Mouse (Mus musculus): ENCODE measurements around the gene Mtcl1. TPM values are rescaled to one million over a fixed set of nuclear protein-coding genes. Genes with fewer than 3 reads are reported as not detected.

Mtcl1 gene
- polyA plus RNA-seq, 1 experiment, result not detected

DNA sequence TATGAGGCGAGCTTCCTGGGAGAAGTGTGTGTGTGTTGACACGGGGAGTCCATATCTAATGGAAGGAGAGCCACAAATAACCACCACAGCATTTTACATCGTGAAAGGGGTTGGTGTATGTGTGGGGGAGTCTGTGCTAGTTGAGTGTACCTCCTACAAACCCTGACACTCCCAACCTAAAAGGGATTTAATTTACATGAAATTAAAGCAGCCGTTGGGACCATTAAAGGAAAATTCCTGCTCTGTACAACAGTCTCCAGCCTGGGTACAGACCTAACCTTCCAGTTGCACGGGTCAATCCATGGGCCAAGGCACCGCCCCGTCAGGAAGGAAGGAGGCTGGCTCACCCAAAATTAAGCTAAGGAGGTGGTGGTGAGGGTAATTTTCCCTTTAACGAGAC lies 20.5 kb upstream of the Mtcl1 start:
- TF ChIP-seq GATA1 (IDR thresholded peaks at IDR 0.05; ENCODE audit: low read length), result no peak

DNA sequence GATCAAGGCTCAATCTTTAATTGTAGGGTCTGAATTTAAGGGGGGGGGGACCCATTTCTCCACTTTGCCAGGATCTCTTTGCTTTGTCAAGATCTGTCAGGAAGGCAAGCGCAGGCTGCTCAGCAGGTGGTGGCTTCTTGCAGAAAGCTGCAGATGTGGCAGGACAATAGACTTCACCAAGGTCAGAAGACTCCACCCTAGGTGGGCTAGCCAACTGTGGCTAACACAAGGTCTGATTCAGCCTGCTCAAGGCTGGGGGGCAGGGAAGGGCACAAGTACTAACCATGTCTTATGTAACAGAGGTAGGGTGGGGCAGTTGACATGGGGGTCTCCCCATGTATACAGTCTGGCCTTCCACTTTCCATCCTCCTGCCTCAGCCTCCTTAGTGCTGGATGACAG lies 7.7 kb upstream of the Mtcl1 start:
- TF ChIP-seq GATA1 (IDR thresholded peaks at IDR 0.05; ENCODE audit: low read length), result no peak

- TF ChIP-seq GATA1 (IDR thresholded peaks at IDR 0.05; ENCODE audit: low read length), result no peak
Observed at GRCm38 (mm10) chr17:66451143-66451542, 1.6 kb upstream of the Mtcl1 start.

DNA sequence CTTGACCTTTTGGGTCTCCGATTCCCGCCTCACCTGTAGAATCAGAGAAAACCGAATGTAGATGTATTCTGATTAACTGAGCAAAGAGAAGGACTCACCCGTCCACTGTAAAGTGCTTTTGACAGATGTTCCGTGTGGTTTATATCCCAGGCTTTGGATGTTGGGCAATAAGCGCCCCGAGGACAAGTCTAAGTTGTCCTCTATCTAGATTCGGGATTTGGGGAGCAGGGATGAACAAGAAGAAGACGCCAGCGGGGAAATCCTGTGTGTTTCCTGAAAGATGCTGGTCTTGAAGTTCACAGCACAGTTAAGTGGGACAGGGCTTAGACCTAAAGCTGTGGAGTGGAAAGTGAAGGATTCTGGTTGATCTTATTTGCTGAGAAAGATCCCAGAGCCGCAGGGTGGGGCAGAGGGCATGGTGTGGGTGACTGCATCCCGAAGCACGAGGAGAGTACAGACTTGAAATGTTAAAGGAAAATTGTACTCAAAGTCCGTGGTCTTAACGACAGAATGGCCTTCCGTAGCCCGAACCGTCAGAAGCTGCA lies 1.0 kb upstream of the Mtcl1 start:
- no peak for TF ChIP-seq GATA1 (IDR thresholded peaks at IDR 0.05; ENCODE audit: low read length)

- TF ChIP-seq GATA1 (IDR thresholded peaks at IDR 0.05; ENCODE audit: low read length), result no peak
Observed at GRCm38 (mm10) chr17:66448421-66449405, 837 bp downstream of the Mtcl1 start.

DNA sequence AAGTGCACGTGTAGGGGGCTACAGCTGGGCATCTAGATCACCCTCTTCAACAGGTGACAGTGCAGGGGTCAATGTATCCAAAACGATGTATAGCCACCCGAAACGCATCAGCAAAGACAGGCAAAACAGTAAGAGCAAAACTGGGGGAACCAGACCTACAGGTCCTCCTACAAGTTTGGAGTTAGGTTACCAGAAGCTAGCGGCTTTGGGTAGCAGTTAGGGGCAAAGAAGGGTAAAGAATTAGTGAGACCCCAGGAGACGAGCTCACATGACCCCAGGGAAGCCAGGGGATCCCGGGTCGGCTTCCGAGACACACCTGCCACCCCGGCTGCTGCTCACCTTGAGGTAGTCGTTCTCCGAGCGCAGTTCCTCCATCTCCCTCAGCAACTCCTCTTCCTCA lies 1.6 kb downstream of the Mtcl1 start:
- TF ChIP-seq GATA1 (IDR thresholded peaks at IDR 0.05; ENCODE audit: low read length), result no peak

DNA sequence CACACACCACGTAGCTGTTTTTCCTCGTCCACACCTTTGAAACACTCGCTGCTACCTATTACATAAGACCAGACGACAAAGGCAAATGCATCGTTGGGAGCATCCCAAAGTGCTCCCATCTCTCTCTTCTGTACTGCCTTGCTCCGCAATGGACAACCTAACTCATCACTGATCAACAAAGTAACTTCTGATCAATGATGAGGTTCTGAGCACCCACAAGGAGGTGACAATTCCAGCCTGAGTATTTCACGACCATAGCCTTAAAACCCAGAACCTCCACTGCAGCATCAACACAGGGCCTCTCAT lies 2.6 kb downstream of the Mtcl1 start:
- no peak for TF ChIP-seq GATA1 (IDR thresholded peaks at IDR 0.05; ENCODE audit: low read length)

GRCm38 (mm10) chr17:66446196-66447006 lies 3.1 kb downstream of the Mtcl1 start:
- no peak for TF ChIP-seq GATA1 (IDR thresholded peaks at IDR 0.05; ENCODE audit: low read length)

DNA sequence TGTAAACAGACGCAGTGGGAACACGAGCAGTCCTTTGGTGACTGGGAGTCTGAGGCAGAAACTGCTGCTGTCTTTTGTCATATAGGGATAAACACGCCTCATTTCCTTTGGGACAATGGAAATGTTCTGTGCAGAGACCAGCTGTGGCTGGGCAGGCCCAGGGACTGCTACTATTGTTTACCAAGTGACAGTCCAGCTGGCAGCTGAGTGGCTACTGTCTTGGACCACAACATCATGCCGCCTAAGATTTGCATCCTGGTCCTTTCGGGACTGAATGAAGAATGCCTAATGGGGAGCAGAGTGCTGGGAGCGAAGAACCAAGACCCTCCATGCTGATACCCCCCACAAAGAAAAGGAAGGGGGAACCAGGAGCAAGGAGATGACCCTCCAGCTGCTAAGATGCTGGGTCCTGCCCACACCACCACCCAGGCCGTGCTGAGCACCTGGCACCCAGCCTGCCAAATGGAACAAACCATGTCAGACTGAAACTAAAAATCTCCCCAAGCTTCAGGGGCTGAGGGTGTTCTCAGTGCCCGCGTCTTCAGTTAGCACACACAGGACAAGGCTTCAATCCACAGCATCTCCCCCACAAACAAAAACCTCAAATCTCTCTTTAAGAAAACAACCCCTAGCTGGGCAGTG lies 5.4 kb downstream of the Mtcl1 start:
- TF ChIP-seq GATA1 (IDR thresholded peaks at IDR 0.05; ENCODE audit: low read length), result no peak

- no peak for TF ChIP-seq GATA1 (IDR thresholded peaks at IDR 0.05; ENCODE audit: low read length)
Observed at GRCm38 (mm10) chr17:66439888-66440287, 9.7 kb downstream of the Mtcl1 start.

- no peak for TF ChIP-seq GATA1 (IDR thresholded peaks at IDR 0.05; ENCODE audit: low read length)
Observed at GRCm38 (mm10) chr17:66439051-66439753, 10.3 kb downstream of the Mtcl1 start.

DNA sequence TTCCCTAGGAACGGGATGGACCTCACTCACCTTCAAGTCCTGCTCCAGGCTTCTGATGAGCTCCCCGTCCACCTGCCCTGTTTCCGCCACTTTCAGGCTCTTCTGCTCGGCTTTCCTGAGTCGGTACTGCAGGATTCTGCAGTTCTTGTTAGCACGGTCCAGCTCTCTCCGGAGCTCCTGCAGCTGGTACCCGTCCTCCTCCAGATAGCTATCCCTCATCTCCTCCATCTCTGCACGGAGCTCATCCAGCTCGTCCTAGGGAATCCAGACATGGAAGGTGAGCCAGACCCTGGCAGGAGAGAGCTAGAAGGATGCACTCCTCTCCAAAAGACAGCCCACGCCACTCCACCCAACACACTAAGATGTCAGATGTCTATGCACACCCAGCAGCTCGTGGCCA lies 11.4 kb downstream of the Mtcl1 start:
- no peak for TF ChIP-seq GATA1 (IDR thresholded peaks at IDR 0.05; ENCODE audit: low read length)

DNA sequence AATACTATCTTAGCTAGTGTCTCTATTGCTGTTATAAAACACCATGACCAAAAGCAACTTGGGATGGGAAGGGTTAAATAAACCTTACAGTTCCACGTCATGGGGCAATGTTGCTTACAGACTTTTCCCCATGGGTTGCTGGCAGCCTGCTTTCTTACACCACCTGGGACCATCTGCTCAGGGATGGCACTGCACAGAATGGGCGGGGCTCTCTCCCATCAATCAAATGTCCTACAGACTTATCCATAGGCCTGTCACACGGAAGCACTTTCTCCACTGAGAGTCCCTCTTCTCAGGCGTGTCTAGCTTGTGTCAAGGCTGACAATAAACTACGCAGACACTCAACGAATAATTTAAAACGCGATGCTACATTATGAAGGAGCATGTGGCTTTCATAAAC lies 12.7 kb downstream of the Mtcl1 start:
- no peak for TF ChIP-seq GATA1 (IDR thresholded peaks at IDR 0.05; ENCODE audit: low read length)

- TF ChIP-seq GATA1 (IDR thresholded peaks at IDR 0.05; ENCODE audit: low read length), result no peak
Observed at GRCm38 (mm10) chr17:66435982-66436381, 13.6 kb downstream of the Mtcl1 start.

GRCm38 (mm10) chr17:66435007-66435406 lies 14.5 kb downstream of the Mtcl1 start:
- no peak for TF ChIP-seq GATA1 (IDR thresholded peaks at IDR 0.05; ENCODE audit: low read length)

All from G1E-ER4 (cell line).